Mouse (Mus musculus) small intestine, adult 2 months (tissue): ENCODE measurements around the gene Tnrc18. TPM values are rescaled to one million over a fixed set of nuclear protein-coding genes. Genes with fewer than 3 reads are reported as not detected.
A peak's percentile ranks its signal among the peaks of the same experiment; 100 is the strongest.

Experiments
- H3K27ac ChIP-seq: fragments of 200-500 bp; 2 replicates; pipeline ENCODE4 v1.5.1; 2012; ENCODE audit warnings: low read depth, low read length, control low read depth, inconsistent platforms; ENCODE audit not compliant: insufficient read depth
- H3K27me3 ChIP-seq: fragments of 200-500 bp; 2 replicates; pipeline ENCODE4 v1.6.1; 2012; ENCODE audit warnings: mild to moderate bottlenecking, moderate library complexity, low read length, inconsistent platforms; ENCODE audit not compliant: control insufficient read depth, insufficient read depth
- H3K36me3 ChIP-seq: fragments of 200-500 bp; 2 replicates; pipeline ENCODE4 v1.6.1; 2012; ENCODE audit warnings: mild to moderate bottlenecking, low read length, control low read depth, inconsistent platforms; ENCODE audit not compliant: control insufficient read depth, insufficient read depth
- H3K4me1 ChIP-seq: fragments of 200-500 bp; 2 replicates; pipeline ENCODE4 v1.6.1; 2012; ENCODE audit warnings: low read length, inconsistent platforms, mixed read lengths; ENCODE audit not compliant: control insufficient read depth, insufficient read depth, insufficient read length
- H3K4me3 ChIP-seq: fragments of 200-500 bp; 2 replicates; pipeline ENCODE4 v1.5.1; 2012; ENCODE audit warnings: low read depth, mild to moderate bottlenecking, control low read depth, inconsistent platforms, low read length, moderate library complexity
- CTCF ChIP-seq: fragments of 200-500 bp; IDR thresholded peaks from 2 replicates; pipeline ENCODE4 v1.5.1; 2012; ENCODE audit warnings: low read depth, mild to moderate bottlenecking, control low read depth, inconsistent platforms, low read length, moderate library complexity, mixed read lengths; ENCODE audit not compliant: insufficient replicate concordance, insufficient read length; ENCODE audit errors: extremely low read depth
- POLR2A ChIP-seq: fragments of 200-500 bp; IDR thresholded peaks from 2 replicates; pipeline ENCODE4 v1.6.1; 2012; ENCODE audit warnings: low read depth, mild to moderate bottlenecking, control low read depth, inconsistent platforms, low read length, moderate library complexity
- WGBS: fragments of 180-500 bp; shearing (Covaris S2); methylation state at CpG from one replicate; pipeline ENCODE4 v1.1.7; 2018; 5-methylcytosine and 5-hydroxymethylcytosine counted together
- polyA plus RNA-seq: library from polyadenylated mRNA; depleted of rRNA; stranded (reverse); fragments of >200 nt; gene quantifications from 2 replicates; pipeline ENCODE4 v1.2.3, GENCODE M21; 2012

Tnrc18 gene
- polyA plus RNA-seq, 1 experiment: 108 TPM

- Histone ChIP-seq H3K36me3 (no peaks in the 10 kb centered on the region), H3K4me3 (peak overlapping the region; percentile 85), H3K27me3 (no peaks in the 10 kb centered on the region), H3K4me1 (peaks cover 12% of the 10 kb centered on the region), H3K27ac (peak overlapping the region; percentile 99)
- 0% methylated on average over 9 of the region's 9 CpGs for WGBS
- TF ChIP-seq POLR2A (no peak), CTCF (no peak)
Measured at GRCm38 (mm10) chr5:142821974-142822285, 4.5 kb upstream of the Tnrc18 start.

- Histone ChIP-seq H3K4me1 (peaks cover 12% of the 10 kb centered on the region), H3K27me3 (no peaks in the 10 kb centered on the region), H3K27ac (peak overlapping the region; percentile 99), H3K4me3 (peak overlapping the region; percentile 85), H3K36me3 (no peaks in the 10 kb centered on the region)
- under 1% methylated on average over 36 of the region's 36 CpGs for WGBS
- TF ChIP-seq CTCF: no peak
- peak; percentile 97 for TF ChIP-seq POLR2A
Measured at GRCm38 (mm10) chr5:142821266-142821973, 4.0 kb upstream of the Tnrc18 start.

- peak overlapping the region; percentile 99 for H3K27ac ChIP-seq
- TF ChIP-seq POLR2A: peak; percentile 40; the same call in 1 of the 2 replicates
- no peak for TF ChIP-seq CTCF
- no peaks in the 10 kb centered on the region for H3K36me3 ChIP-seq
- H3K4me3 ChIP-seq: peak overlapping the region; percentile 85
- under 1% methylated on average over 53 of the region's 53 CpGs for WGBS
- H3K4me1 ChIP-seq: peaks cover 8% of the 10 kb centered on the region
- no peaks in the 10 kb centered on the region for H3K27me3 ChIP-seq
Measured at GRCm38 (mm10) chr5:142820276-142821265, 3.1 kb upstream of the Tnrc18 start.

GRCm38 (mm10) chr5:142819385-142820275 is 2.2 kb upstream of the Tnrc18 start:
- TF ChIP-seq CTCF: no peak
- no peak for TF ChIP-seq POLR2A
- peaks cover 8% of the 10 kb centered on the region for H3K4me1 ChIP-seq
- no peaks in the 10 kb centered on the region for H3K27me3 ChIP-seq
- under 1% methylated on average over 36 of the region's 36 CpGs for WGBS
- H3K36me3 ChIP-seq: no peaks in the 10 kb centered on the region
- peak overlapping the region; percentile 85 for H3K4me3 ChIP-seq
- H3K27ac ChIP-seq: peak overlapping the region; percentile 99

- Histone ChIP-seq H3K4me1 (peaks cover 4% of the 10 kb centered on the region), H3K4me3 (peak overlapping the region; percentile 85), H3K27me3 (no peaks in the 10 kb centered on the region), H3K27ac (peak overlapping the region; percentile 99), H3K36me3 (no peaks in the 10 kb centered on the region)
- TF ChIP-seq POLR2A: peak; percentile 94
- no peak for TF ChIP-seq CTCF
- under 1% methylated on average over 43 of the region's 43 CpGs for WGBS
Measured at GRCm38 (mm10) chr5:142818435-142819360, 1.2 kb upstream of the Tnrc18 start.
